Mouse (Mus musculus) lung, adult 2 months (tissue): ENCODE data around the gene Oser1. TPM values are rescaled to one million over a fixed set of nuclear protein-coding genes. Genes with fewer than 3 reads are reported as not detected.

Source experiments
- DNase-seq: peaks from one replicate; pipeline ENCODE4 v3.0.0; 2022
- H3K4me1 ChIP-seq: fragments of 200-500 bp; 2 replicates; pipeline ENCODE4 v1.6.1; 2011; ENCODE audit warnings: low read length; ENCODE audit not compliant: control insufficient read depth, insufficient read depth
- H3K4me3 ChIP-seq: fragments of 200-500 bp; replicated peaks from 2 replicates; pipeline ENCODE3; 2011; ENCODE audit warnings: low read depth, mild to moderate bottlenecking, control low read depth, low read length; ENCODE audit errors: extremely low read depth
- CTCF ChIP-seq: fragments of 200-500 bp; IDR thresholded peaks from 2 replicates; pipeline ENCODE4 v1.5.1; 2011; ENCODE audit warnings: mild to moderate bottlenecking, low read length, control low read depth; ENCODE audit not compliant: insufficient read depth
- POLR2A ChIP-seq: fragments of 200-500 bp; IDR thresholded peaks from 2 replicates; pipeline ENCODE4 v1.6.1; 2011; ENCODE audit warnings: low read depth, mild to moderate bottlenecking, control low read depth, low read length, borderline replicate concordance; ENCODE audit errors: extremely low read depth
- WGBS: fragments of 180-500 bp; shearing (Covaris S2); methylation state at CpG from one replicate; pipeline ENCODE4 v1.1.7; 2018; 5-methylcytosine and 5-hydroxymethylcytosine counted together
- polyA plus RNA-seq: library from polyadenylated mRNA; depleted of rRNA; stranded (reverse); fragments of >200 nt; gene quantifications from 2 replicates; pipeline ENCODE4 v1.2.3, GENCODE M21; 2012

The Oser1 gene
- polyA plus RNA-seq, 1 experiment, result 17.2 TPM

DNA sequence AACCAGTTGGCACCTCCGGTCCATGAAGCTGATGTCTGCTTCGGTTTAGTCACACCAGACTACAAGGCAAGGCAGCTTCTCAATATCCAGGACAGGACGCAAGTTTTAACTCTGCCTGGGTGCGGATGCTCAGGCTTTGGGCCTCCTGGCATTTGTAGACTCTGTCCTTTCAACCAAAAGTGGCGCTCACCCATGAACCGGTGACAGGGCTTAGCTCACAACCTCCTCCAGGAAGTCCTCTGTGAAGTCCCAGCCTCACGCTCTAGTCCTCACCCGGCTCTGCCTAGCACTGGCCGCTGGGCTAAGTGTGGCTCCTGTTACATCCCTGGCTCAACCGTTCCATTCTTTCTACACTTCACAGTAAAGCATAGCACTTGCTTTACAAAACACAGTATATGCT lies 31.3 kb downstream of the Oser1 start:
- TF ChIP-seq CTCF, result no peak
- no peak for TF ChIP-seq POLR2A
- WGBS, result 89% methylated on average over 10 of the region's 10 CpGs
- H3K4me1 ChIP-seq, result no peaks in the 10 kb centered on the region
- no peak for DNase-seq
- no peak overlapping the region for H3K4me3 ChIP-seq

DNA sequence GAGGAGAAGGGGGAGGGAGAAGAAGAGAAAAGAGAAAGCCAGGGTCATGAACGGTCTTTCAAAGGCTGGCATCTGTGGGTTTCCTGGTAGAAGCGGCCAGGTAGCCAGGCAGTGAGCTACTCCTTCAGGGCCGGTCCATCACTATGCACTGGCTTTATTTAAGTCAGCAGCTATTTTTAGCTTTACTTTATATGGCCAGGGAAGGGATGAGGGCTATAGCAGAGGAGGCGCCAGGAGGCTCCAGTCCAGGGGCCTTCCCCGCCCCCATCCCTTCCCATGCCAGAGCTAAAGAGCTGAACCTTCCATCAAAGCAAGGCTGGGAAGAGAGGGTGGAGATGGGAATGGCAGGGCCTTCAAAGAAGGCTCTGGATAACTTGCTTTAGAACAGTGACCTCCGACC lies 32.1 kb downstream of the Oser1 start:
- 43% methylated on average over 6 of the region's 6 CpGs for WGBS
- no peak overlapping the region for H3K4me3 ChIP-seq
- TF ChIP-seq CTCF, result no peak
- H3K4me1 ChIP-seq, result no peaks in the 10 kb centered on the region
- DNase-seq, result no peak

DNA sequence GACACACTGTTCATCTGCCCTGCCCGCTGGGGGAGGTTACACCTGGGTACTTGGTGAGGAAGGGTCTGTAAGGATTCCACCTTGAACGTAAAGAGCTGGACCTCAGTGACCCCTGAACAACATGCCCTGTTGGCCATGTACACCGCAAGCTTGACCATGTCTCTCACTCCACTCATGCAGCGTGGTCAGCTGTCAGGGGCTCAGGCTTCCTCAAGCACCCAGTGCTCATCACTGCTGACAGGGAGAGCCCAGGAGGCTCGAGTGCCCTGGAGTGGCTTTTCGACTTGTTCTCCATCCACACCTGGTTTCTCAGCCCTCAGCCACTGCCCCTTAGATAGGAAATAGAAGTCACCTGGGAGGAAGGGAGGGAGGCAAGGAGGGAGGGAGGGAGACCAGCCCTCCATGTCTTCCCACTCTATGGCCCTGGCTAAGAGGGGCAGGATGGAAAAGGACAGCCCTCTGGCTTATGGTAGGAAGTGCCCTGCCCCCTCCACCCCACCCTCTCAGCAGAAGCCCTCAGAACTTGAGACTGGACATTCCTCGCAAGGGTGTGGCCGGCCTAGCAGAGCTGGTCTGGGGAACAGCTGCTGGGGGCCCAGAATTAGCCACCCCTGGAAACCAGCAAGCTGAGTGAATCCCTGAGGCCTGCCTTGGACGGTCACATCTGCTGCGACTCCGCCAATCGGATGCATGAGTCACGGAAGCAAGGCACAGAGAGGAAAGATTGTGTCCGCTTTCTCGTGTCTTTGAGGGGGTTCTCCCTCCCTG lies 37.9 kb downstream of the Oser1 start:
- no peaks in the 10 kb centered on the region for H3K4me1 ChIP-seq
- no peak for DNase-seq
- no peak overlapping the region for H3K4me3 ChIP-seq
- TF ChIP-seq CTCF (no peak), POLR2A (no peak)
- WGBS, result 61% methylated on average over 15 of the region's 15 CpGs

DNA sequence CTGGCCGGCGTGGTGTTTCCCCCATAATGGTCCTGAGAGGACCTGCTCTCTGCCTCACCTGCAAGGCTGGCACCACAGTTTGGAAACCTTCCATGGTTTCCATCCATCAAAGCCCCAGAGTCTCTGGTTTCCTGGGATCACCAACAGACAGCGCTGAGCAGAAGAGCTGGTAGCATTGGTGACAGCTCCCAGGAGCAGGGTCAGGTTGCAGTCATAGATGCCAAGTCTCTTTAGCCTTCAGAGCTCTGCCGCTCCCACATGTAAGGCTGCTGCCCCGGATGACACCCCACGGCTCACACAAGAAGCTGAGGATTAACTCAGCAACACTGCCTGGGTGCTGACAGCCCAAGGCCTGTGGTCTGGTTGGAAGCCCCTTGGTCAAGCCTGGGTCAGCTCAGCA lies 39.4 kb downstream of the Oser1 start:
- no peaks in the 10 kb centered on the region for H3K4me1 ChIP-seq
- no peak for TF ChIP-seq POLR2A
- no peak for TF ChIP-seq CTCF
- WGBS, result 89% methylated on average over 6 of the region's 6 CpGs
- no peak for DNase-seq
- no peak overlapping the region for H3K4me3 ChIP-seq

DNA sequence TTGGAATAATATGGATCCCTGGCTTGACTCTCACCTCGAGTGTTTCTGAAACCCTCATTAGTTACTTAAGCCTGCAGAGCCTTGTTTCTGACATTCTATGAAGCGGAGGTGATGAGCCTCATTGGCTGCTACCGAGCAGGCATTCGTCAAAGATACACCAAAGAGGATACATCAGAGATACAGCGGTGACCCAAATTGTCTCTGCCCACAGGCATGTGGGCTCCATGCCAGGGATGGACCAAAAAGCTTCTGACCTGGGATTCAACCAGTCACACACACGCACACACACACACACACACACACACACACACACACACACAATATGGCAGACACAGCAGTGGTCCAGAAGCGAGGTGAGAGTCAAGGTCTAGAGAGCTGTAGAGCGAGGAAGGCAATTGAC lies 43.3 kb downstream of the Oser1 start:
- Histone ChIP-seq H3K4me1 (no peaks in the 10 kb centered on the region), H3K4me3 (no peak overlapping the region)
- no peak for TF ChIP-seq POLR2A
- no peak for TF ChIP-seq CTCF
- 79% methylated on average over 8 of the region's 8 CpGs for WGBS
- DNase-seq, result no peak

DNA sequence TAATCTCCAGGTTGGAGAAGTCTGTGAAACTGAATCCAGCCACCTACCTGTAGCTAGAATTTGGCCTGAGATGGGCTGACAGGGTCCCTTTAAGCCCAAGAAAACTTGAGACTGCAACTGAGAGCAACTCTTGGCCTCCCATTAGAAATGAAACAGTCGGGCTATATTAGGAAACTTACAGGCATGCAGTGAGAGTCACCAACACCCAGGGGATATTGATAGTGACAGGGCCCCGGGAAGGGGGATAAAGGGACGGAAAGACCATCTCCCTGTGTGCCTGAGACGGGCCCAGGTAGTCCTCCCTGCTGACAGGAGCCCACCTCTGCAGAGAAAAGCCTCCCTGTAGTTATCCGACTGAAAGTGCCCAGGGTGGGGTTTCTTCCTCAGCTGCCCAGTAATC lies 45.1 kb downstream of the Oser1 start:
- no peaks in the 10 kb centered on the region for H3K4me1 ChIP-seq
- WGBS, result 56% methylated on average over 5 of the region's 5 CpGs
- no peak for TF ChIP-seq CTCF
- no peak for TF ChIP-seq POLR2A
- no peak overlapping the region for H3K4me3 ChIP-seq
- no peak for DNase-seq

DNA sequence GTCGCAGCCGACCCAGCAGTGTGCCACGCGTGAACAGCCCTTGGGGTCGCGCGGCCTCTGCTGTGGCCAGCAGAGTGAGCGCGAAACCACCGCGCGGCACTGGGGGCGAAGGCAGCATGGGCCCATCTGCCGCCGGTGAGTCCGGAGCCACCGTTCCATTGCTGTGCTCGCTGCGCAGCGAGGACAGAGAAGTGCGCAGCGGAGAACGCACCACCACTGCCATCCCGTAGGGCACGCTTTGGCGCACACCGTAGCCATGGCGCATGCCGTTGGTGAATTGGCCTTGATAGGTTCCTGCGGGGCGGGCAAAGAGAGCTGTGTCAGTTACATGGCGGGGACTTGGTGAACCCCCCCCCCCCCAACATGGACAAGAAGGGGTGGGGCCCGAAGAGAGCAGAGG lies 48.4 kb downstream of the Oser1 start:
- no peak for DNase-seq
- Histone ChIP-seq H3K4me1 (no peaks in the 10 kb centered on the region), H3K4me3 (no peak overlapping the region)
- TF ChIP-seq CTCF, result no peak
- TF ChIP-seq POLR2A, result no peak
- 45% methylated on average over 33 of the region's 33 CpGs for WGBS

DNA sequence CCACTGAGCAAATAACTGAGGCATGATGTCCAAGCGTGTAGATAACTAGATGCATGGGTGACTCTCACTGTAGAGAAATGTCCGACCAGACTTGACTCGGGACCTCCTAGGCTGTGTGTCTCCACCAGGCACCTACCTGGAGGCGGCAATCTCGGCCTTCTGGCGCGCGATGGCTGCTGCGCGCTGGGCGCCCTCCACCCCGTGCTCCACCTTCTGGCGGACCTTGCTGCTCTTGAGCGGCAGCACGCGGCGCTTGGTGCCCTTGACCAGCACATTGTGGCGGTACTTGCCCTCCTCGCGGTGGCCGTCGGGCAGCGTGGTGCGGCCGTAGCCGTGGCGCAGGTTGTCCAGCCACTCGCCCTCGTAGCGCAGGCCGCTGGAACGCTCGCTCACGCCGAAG lies 49.0 kb downstream of the Oser1 start:
- Histone ChIP-seq H3K4me3 (no peak overlapping the region), H3K4me1 (no peaks in the 10 kb centered on the region)
- no peak for DNase-seq
- 37% methylated on average over 35 of the region's 35 CpGs for WGBS
- TF ChIP-seq POLR2A, result no peak
- TF ChIP-seq CTCF, result no peak

DNA sequence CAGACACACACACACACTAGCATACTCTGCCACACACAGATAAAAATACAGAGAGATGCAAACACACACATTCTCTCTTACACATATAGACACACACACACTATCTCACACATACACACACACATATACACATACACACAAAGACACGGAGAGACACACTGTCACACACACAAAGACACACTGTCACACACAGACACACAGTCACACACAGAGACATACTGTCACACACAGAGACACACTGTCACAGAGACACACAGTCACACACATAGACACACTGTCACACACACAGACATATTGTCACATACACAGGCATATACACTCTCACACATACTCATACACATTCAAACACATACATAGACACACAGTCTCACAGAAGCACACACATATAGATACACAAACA lies 51.9 kb downstream of the Oser1 start:
- 75% methylated on average over 1 of the region's 1 CpGs for WGBS
- Histone ChIP-seq H3K4me1 (no peaks in the 10 kb centered on the region), H3K4me3 (no peak overlapping the region)
- TF ChIP-seq CTCF, result no peak
- TF ChIP-seq POLR2A, result no peak
- no peak for DNase-seq

DNA sequence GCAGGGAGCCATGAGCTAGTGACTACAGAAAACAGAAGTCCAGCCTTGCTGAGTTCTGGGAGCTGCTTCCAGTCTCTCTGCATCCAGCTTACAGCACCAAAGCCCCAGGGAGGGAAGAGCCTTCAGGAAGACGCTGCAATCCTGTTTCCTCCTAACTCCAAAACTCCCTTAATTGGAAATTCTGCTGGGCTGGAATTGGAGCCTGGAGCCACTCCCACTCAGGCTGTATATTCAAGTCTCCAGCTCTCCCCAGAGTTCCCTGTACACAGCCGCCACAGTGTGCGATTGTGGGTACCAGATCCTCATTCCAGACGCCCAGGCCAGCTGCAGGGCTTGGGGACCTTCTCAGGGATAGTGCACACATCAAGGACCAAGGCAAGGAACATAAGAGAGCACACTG lies 54.3 kb downstream of the Oser1 start:
- no peak for DNase-seq
- Histone ChIP-seq H3K4me3 (no peak overlapping the region), H3K4me1 (no peaks in the 10 kb centered on the region)
- TF ChIP-seq POLR2A (no peak), CTCF (no peak)
- 32% methylated on average over 4 of the region's 4 CpGs for WGBS
